Mouse (Mus musculus) adrenal gland, adult 8-10 months (tissue): ENCODE measurements at regions not wholly inside any gene's neighbourhood (a gene's known extent, or its start where the extent isn't known, plus 50 kb on each side); places are given as distances from the start of the nearest gene placed in this dataset.

Source experiments
- DNase-seq: peaks from one replicate; pipeline ENCODE4 v3.0.0; 2022

DNA sequence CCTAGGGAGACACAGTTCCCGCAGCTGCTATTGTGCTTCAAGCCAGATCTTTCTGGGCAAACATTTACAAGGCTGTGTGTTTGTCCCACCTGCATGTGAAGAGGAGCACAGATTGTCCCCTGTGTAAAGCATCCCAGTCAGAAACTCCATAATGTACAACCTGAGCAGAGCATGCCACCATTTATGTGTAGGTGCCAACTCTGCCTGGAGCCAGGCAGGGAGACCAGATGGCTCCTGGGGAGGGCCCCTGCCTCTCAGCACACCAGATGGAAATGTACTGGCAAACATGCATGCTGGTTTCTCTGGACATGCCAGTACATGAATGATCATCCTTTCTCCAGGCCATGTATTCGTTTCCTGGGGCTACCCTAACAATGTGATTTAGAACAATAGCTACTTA lies 98.6 kb upstream of the Foxp3 start:
- no peak for DNase-seq

DNA sequence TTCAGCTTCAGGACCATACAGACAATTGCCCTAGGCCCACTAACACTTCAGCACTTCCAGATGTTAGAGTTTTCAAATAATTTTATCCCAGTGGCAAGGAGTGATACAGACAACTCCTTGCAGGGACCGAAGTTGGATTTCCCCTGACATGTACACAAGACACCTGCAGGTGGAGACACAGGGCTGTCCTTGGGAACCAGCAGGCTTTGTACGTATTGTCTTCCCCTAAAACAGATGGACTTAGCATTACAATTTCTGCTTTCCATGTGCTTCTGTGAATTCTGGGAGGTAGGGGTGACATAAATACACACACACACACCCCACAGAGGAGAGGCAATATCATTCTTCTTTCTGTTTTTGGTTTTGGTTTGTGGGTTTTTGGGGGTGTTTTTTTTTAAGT lies 98.2 kb upstream of the Usp27x start:
- DNase-seq: peak; percentile 9

DNA sequence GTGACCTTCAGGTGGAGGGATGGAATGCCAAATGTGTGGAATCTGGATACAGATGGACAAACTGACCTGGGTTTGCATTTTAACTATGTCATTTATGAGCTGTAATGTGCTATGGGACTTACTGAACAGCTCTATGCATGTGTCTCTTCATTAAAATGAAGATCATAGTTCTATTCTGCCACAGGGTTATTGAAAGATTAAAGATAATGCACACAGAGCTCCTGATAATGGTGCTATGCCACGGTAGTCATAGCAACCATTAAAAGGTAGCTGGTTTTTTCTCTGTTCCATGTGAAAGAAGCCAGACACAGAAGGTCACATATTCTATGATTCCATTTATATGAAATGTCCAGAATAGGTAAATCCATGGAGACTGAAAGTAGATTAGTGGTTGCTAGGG lies 94.2 kb upstream of the Usp27x start:
- DNase-seq: no peak

DNA sequence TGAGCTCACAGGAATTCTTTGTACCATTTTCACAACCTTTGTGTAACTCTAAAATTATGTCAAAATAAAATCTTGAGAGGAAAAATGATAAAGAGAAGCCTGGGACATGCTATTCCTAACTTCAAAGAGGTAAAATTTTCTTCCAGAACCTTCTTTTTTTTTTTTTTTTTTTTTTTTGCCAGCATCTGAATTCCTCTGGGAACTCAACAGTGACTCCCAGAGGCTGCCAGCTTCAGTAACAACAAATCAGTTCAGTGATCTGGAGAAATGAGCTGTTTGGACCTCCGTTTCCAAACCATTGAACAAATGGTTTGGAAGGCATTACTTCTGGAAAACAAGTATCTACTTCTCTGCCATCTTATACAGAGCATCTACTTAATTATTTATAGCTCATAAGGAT lies 92.4 kb upstream of the Usp27x start:
- DNase-seq: no peak

DNA sequence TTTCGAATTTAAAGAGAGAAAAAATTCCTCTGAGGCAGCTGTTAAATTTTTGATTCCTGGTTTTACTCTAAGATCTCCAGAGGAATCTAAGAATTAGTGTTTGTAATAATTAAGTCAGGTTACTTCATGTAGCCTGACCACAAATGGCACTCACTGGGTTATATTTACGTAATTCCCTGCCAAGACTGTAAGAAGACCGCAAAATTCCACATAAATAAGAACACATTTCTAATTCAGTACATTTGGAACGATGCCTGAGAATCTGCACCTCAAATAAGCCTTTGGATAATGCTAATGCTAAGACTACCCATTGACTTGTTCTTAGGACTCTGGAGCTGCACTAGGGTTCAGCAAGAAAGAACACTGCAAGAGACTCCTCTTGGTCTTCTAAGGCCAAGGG lies 81.2 kb upstream of the Usp27x start:
- DNase-seq: no peak

DNA sequence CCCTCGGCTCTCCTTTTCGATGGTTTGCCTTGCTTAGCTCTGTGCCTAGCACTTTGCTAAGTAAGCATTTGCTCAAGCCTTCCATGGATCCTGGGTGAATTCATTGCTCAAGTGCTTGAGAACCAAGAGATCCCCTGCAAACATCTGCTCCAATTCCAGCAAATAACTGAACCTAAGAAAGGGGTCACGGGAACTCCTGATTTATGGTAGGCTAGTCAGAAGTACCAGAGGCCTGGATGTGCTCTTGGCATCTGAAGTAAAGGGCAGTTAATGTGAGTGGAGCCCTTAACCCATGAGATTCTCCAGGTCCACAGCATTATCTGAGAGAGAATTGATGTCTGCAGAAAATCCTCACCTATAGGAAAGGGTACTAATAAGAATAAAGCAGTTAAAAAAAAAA lies 69.4 kb upstream of the Usp27x start:
- no peak for DNase-seq

DNA sequence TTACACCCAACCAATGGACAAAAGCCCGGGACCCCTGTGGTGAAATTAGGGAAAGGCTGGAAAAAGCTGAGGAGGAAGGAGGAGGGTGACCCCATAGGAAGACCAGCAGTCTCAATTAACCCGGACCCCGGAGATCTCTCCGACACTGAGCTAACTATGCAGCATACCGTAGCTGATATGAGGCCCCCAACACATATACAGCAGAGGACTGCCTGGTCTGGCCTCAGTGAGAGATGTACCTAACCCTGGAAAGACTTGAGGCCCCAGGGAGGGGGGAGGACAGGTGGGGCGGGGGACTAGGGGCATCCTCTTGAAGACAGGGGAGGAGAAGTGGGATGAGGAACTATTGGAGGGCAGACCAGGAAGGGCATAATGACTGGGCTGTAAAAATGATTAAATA lies 69.0 kb upstream of the Usp27x start:
- no peak for DNase-seq

DNA sequence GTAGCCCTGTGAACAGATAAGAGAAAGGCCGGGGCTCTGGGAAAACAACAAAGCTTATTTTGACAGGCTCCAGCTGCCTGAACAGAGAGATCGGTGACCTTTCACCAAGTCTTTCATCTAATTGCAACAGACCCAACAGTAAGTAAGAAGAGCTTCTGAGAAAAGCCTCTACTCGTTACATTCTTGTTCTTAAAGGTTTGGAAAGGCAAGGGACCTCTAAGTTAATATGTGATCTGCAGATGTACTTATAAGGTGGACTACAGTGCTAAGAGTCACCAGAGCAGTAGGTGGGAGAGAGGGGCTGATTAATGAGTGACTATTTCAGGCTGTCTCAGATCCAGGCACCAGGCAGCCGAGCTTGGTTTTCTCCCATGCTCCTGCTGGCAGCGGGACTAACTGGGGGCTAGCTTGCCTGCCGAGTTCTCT lies 68.4 kb upstream of the Usp27x start:
- DNase-seq: no peak

DNA sequence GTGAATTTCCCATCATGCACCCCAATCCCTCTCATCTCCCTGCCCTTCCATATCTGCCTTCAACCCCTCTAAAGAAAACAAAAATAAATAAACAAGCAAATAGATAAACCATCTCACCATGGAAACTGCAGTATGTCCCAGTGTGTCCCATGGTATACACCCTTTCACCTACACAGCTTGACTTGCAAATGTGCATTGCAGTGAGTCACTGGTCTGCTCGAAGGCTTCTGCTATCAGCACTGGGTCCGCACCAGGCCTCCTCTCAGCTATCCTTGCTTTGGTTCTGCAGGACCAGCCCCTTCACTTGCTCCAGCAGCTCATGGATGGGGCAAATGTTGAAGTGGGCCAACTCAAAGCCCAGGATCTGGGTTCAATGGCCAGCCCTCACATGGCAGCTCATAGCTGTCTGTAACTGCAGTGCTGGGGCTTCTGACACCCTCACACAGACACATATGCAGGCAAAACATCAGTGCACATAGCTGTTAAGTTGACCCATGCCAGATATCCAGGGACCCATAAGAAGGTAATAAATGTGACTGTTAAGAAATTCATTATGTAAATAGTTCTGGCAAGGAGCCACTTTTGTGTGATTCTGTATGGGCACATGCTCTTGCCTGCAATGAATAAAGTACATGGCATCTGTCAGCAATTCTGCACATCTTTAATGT lies 59.9 kb upstream of the Usp27x start:
- DNase-seq: no peak

DNA sequence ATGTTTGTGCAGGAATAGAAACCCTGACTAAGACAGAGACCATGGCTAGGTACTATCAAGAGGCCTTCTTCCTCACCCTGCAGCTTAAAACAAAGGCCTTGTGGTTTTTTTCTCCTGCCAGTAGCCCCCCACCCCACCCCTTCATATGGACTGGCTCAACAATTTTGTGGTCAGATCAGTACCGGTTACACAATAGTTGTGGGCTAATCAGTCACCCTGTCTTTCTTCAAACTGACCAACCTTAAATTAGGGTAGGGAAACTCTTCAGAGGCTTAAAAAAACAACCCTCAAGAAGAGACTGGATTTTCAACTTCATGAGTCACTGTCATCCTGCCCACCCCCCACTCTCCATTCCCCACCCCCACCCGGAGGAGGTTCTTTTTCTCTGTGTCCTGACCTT lies 58.6 kb upstream of the Usp27x start:
- DNase-seq: no peak

DNA sequence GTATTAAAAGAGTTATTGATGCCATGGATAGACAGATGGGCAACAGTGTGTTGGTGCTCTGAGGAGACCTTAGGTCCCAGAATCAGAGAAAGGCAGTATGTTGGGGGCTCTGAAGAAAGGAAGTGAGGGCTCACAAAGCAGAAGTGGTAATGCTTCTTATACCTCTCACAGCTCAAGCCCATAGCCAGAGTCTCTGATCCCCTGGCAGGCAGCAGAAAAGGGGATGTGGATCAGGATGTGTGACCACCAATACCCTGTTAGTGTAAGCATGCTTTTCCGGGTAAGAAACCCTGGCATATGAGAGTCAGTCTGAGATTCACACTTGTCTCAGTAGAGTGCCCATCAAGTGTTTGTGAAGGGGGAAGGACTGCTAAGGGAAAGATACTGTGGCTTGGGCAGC lies 54.8 kb upstream of the Usp27x start:
- DNase-seq: no peak

DNA sequence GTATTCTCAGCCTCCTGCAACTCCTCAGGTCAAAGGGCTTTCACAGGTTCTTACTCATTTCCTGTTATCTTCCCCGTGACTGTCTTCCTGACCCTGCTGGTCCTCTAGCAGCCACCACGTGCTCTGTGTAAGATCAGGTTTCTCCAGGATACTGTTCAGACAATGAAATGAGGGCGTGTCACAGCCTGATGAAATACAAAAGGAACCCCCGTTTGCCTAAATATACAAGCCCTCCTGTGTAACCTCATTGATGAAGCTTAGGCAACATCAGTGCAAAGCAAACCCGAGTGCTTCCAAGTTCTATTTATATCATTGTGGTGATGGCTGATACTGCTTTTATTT lies 53.9 kb upstream of the Usp27x start:
- DNase-seq: no peak

DNA sequence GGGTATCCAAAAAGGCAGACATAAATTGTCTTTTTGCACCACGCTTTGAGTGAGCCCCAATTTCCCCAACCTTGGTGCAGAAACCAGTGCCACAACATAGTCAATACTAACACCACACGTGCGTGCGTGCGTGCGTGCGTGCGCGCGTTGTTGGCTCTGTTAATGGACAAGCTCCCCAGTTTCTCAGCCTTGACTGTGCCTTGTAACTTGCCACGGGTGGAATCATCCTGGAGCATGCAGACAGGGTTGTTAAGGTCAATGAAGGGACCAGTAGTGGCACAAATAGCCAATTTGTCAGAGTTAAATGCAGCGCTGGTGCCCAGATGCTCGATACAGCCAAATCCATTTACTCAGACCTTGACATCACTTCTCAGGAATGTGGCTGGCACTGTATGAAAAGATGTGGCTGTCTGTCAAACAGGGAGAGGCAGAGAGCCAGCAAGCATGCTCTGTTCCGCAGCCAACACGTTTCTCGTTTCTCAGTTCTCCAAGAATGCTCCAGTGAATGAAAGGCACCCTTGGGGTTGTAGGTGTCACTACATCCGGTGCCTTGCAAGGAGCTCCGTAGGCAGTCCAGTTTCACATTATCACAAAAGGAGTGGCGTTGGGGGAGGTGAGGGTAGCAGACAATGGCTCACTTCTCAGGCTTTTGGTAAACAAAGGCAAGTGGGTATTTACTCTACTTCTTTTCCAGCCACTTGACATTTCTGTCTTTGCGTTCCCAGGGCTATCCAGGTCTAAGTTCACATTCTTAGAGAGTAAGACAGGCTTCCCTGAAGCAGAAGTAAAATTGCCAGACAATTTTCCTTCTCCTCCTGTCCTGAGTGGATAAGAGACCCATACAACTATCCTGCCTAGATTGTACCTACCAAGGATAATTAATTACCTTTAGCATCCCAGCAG lies 53.2 kb upstream of the Usp27x start:
- DNase-seq: peak; percentile 54
